Mouse (Mus musculus) hindbrain, embryonic 15.5 days (tissue): ENCODE data around the gene Bcl7b. TPM values are rescaled to one million over a fixed set of nuclear protein-coding genes. Genes with fewer than 3 reads are reported as not detected.
A peak's percentile ranks its signal among the peaks of the same experiment; 100 is the strongest.

Experiments
- ATAC-seq: fragments of 200-750 bp; cut with Nextera tagmentation; 2 replicates; pipeline ENCODE4 v1.8.0; 2017; ENCODE audit warnings: low read depth, moderate number of reproducible peaks, moderate TSS enrichment; ENCODE audit not compliant: low FRiP score
- H3K27ac ChIP-seq: fragments of 300-500 bp; sonication (generic); replicated peaks from 2 replicates; pipeline ENCODE4 v1.5.1; 2015; ENCODE audit warnings: mild to moderate bottlenecking, inconsistent platforms
- H3K27me3 ChIP-seq: fragments of 300-500 bp; sonication (generic); 2 replicates; pipeline ENCODE4 v1.6.1; 2015; ENCODE audit warnings: control low read depth, inconsistent platforms
- H3K36me3 ChIP-seq: fragments of 300-500 bp; sonication (generic); 2 replicates; pipeline ENCODE4 v1.6.1; 2015; ENCODE audit warnings: control low read depth, inconsistent platforms
- H3K4me1 ChIP-seq: fragments of 300-500 bp; sonication (generic); replicated peaks from 2 replicates; pipeline ENCODE4 v1.6.1; 2015; ENCODE audit warnings: control low read depth, inconsistent platforms
- H3K4me2 ChIP-seq: fragments of 300-500 bp; sonication (generic); 2 replicates; pipeline ENCODE4 v1.6.1; 2015; ENCODE audit warnings: moderate library complexity, mild to moderate bottlenecking, inconsistent platforms
- H3K4me3 ChIP-seq: fragments of 300-500 bp; sonication (generic); 2 replicates; pipeline ENCODE4 v1.5.1; 2015; ENCODE audit warnings: mild to moderate bottlenecking, inconsistent platforms
- H3K9ac ChIP-seq: fragments of 300-500 bp; sonication (generic); 2 replicates; pipeline ENCODE4 v1.6.1; 2015; ENCODE audit warnings: inconsistent platforms
- H3K9me3 ChIP-seq: fragments of 300-500 bp; sonication (generic); 2 replicates; pipeline ENCODE4 v1.6.1; 2016; ENCODE audit warnings: control low read depth, inconsistent platforms
- WGBS: fragments of 180-500 bp; shearing (Covaris S2); methylation state at CpG from one replicate; pipeline ENCODE4 v1.1.7; 2015; 5-methylcytosine and 5-hydroxymethylcytosine counted together
- polyA plus RNA-seq: library from polyadenylated mRNA; unstranded; fragments of >200 nt; fragmentation: Nextera tagmentation; extraction: Ambion mirVana; gene quantifications from 2 replicates; pipeline ENCODE4 v1.2.1, GENCODE M21; 2015

Bcl7b gene
- polyA plus RNA-seq, 1 experiment from 2014 or later: 38.4 TPM

DNA sequence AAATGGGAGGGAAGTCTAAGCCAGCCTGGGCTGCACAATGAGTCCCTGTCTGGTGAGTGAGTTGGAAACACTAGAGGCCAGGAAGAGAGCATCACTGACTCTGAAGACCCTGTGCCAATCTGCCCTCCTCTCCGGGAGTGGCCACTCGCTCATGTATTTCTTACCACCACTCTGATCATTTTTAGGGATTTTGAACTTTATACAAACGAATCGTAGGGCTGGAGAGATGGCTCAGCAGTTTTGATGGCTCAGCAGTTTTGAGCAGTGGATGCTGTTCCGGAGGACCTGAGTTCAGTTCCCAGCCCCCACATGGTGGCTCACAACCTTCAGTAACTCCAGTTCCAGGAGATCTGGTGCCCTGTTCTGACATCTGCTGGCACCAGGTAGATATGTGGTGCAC, 4.9 kb downstream of the Bcl7b start:
- H3K9ac ChIP-seq: no peak overlapping the region
- no peak overlapping the region for H3K4me3 ChIP-seq
- no peaks in the 10 kb centered on the region for H3K27me3 ChIP-seq
- no peak overlapping the region for H3K4me2 ChIP-seq
- H3K4me1 ChIP-seq: peaks cover 10% of the 10 kb centered on the region
- no peak overlapping the region for H3K27ac ChIP-seq
- H3K9me3 ChIP-seq: no peaks in the 10 kb centered on the region
- ATAC-seq: no peak
- 94% methylated on average over 5 of the region's 5 CpGs for WGBS
- H3K36me3 ChIP-seq: peaks cover 41% of the 10 kb centered on the region

DNA sequence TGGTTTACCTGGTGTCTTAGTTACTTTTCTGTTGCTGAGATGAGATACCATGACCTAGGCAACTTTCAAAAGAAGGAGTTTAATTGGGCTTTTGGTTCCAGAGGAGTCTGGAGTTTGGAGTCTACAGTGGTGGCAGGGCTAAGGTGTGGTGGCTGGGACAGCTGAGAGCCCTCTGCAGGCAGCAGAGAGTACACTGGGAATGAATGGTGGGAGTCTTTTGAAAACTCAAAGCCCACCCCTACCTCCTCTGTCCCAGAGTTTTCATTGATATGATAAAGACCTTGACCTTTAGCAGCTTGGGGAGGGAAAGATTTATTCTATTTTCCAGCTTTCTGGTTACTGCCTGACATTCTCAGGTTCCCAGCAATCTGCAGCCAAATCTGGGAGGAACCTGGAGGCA, 7.0 kb downstream of the Bcl7b start:
- no peak overlapping the region for H3K27ac ChIP-seq
- no peak overlapping the region for H3K4me3 ChIP-seq
- H3K4me1 ChIP-seq: no peaks in the 10 kb centered on the region; the same call in 1 of the 2 replicates
- ATAC-seq: no peak
- H3K36me3 ChIP-seq: peaks cover 59% of the 10 kb centered on the region
- H3K27me3 ChIP-seq: no peaks in the 10 kb centered on the region
- no peak overlapping the region for H3K4me2 ChIP-seq
- H3K9ac ChIP-seq: no peak overlapping the region
- H3K9me3 ChIP-seq: no peaks in the 10 kb centered on the region

DNA sequence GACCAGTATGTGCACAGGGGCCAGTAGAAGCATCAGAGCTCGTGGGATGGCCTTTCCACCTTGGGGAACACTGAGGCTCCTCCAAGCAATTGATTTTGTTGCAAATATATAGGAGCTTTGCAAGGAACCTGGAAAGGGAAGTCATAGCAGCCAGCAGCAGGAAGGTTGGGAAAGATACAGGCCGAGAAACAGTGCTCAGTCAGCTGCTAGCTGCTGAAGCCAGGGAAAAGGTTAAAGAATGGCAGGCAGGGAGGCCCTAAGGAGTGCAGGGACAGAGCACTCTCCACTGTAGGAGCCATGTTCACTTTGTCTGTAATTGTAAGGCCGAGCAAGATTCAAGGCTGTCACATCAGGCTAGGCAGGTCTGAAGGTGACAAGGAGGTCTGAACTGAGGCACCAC, 10.4 kb downstream of the Bcl7b start:
- Histone ChIP-seq H3K27ac (no peak overlapping the region), H3K4me3 (no peak overlapping the region), H3K4me2 (no peak overlapping the region), H3K9me3 (no peaks in the 10 kb centered on the region), H3K4me1 (no peaks in the 10 kb centered on the region), H3K36me3 (peaks cover 70% of the 10 kb centered on the region), H3K9ac (no peak overlapping the region), H3K27me3 (no peaks in the 10 kb centered on the region)
- ATAC-seq: no peak
- 78% methylated on average over 3 of the region's 3 CpGs for WGBS

DNA sequence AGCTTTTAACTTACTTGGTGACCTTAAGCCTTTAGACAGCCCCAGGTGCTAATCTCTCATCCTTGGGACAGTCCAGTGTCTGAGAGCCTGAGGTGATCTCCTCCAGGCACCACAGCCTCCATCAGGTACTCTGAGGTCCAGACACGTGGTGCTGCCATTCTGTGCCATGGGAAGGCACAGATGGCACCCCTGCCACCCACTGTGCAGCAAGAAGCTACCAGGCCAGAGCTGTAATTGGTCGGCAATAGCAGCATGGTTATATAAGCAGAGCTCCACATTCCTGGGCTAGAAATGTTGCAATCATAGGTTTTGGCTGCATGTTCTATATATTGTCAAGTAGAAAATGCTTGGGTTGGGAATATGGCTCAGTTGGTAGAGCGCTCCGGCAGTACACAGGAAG, 10.9 kb downstream of the Bcl7b start:
- Histone ChIP-seq H3K36me3 (peaks cover 67% of the 10 kb centered on the region), H3K27ac (no peak overlapping the region), H3K9ac (no peak overlapping the region), H3K4me3 (no peak overlapping the region), H3K27me3 (no peaks in the 10 kb centered on the region), H3K4me2 (no peak overlapping the region), H3K9me3 (no peaks in the 10 kb centered on the region), H3K4me1 (no peaks in the 10 kb centered on the region)
- 79% methylated on average over 4 of the region's 4 CpGs for WGBS
- no peak for ATAC-seq

DNA sequence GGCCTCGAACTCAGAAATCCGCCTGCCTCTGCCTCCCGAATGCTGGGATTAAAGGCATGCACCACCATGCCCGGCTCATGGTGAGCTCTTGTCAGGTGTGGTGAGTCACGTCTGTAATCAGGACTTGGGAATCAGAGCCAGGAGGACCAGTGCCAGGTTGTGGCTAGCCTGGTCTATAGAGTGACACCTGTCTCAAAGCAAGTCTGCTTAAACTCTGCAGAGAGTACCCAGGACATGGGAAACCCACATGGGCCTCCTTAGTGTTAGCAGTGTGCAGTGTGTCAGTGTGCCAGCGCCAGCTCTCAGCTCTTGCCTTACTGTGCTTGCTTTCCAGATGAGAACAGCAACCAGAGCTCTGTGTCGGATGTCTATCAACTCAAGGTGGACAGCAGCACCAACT, 11.5 kb downstream of the Bcl7b start:
- WGBS: 98% methylated on average over 7 of the region's 7 CpGs
- H3K4me1 ChIP-seq: no peaks in the 10 kb centered on the region
- H3K4me3 ChIP-seq: no peak overlapping the region
- H3K27ac ChIP-seq: no peak overlapping the region
- H3K27me3 ChIP-seq: no peaks in the 10 kb centered on the region
- H3K4me2 ChIP-seq: no peak overlapping the region
- H3K36me3 ChIP-seq: peaks cover 64% of the 10 kb centered on the region
- no peaks in the 10 kb centered on the region for H3K9me3 ChIP-seq
- no peak overlapping the region for H3K9ac ChIP-seq
- ATAC-seq: no peak

DNA sequence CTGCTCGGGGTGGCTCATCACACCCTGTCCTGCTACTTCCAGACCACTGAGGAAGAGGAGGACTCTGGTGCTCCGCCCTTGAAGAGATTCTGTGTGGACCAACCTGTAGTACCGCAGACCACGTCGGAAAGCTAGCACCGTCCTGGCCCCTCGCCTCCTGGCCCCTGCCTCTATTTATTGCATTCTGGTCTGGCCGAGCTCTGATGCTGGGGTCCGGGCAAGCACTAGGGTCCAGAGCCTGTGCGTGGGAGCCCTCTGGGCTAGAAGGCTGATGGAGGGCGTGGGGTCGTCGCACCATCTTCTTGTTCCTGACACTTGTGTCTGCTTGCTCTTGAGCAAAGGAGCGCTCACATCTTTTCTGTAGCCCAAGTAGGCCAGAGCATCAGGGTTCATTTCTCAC, 12.7 kb downstream of the Bcl7b start:
- H3K27ac ChIP-seq: no peak overlapping the region
- no peak overlapping the region for H3K4me2 ChIP-seq
- ATAC-seq: no peak
- no peaks in the 10 kb centered on the region for H3K9me3 ChIP-seq
- 97% methylated on average over 14 of the region's 14 CpGs for WGBS
- H3K9ac ChIP-seq: no peak overlapping the region
- H3K4me1 ChIP-seq: no peaks in the 10 kb centered on the region
- H3K27me3 ChIP-seq: no peaks in the 10 kb centered on the region
- H3K36me3 ChIP-seq: peaks cover 60% of the 10 kb centered on the region
- no peak overlapping the region for H3K4me3 ChIP-seq

DNA sequence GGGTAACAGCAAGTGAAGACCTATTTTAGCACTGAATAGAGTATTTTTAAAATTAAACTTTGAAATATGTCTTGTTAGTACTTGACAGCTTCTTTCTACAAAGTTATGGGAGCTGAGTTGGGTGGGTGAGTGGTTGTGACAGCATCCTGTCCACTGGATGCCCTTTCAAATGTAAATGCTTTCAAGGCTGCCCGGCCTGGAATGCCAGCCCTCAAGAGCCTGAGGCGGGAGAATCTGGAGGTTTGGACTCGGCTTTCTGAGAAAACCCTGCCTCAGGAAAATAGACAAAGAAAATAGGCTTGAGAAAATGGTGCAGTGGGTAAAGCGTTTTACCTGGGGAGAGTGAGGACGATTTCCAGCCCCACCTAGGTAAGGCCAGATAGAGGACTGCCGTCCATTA, 13.7 kb downstream of the Bcl7b start:
- 0 out of 2 replicates have a peak, but pooled peaks cover 4% of the 10 kb centered on the region for H3K4me1 ChIP-seq
- peaks cover 56% of the 10 kb centered on the region for H3K36me3 ChIP-seq
- no peak overlapping the region for H3K9ac ChIP-seq
- no peak overlapping the region for H3K4me2 ChIP-seq
- no peaks in the 10 kb centered on the region for H3K9me3 ChIP-seq
- no peak for ATAC-seq
- no peaks in the 10 kb centered on the region for H3K27me3 ChIP-seq
- H3K4me3 ChIP-seq: no peak overlapping the region
- H3K27ac ChIP-seq: no peak overlapping the region
- 70% methylated on average over 6 of the region's 6 CpGs for WGBS

DNA sequence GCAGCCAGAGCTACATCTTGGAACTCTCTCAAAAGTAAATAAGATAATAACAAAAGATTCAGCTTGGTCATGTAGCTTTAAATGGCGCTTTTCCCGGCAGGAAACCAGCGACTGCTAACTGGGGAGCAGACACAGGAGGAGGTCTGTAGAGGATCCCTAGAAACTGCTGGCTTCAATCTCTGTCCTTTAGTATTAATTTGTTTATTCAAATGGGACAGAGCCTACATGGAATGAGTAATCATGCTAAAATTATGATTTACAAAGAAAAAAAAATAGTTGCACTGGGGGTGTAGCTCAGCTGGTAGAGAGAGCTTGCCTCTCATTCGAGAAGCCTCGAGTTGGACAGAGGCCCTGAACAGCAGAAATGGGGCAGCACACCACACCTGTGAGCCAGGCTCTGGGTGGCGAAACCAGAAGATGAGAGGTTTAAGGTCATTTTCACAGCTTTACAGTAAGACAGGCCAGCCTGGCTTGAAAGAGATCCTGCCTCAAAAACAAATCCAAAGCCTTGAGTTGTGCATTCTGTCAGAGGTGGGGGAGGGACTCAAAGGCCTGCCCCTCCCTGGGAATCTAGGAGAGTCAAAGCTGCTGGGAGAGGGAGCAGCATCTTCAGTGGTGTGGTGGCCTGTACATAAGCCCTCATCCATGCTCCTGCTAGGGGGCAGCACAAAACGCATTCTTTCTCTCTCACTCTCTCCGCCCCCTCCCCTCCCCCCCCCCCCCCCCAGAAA, 15.2 kb downstream of the Bcl7b start:
- whole genome bisulfite sequencing: 56% methylated on average over 8 of the region's 8 CpGs
- peaks cover 7% of the 10 kb centered on the region for H3K4me1 ChIP-seq
- 0 out of 2 replicates have a peak overlapping the region, but pooled peaks have one; percentile 25 for H3K27ac ChIP-seq
- no peaks in the 10 kb centered on the region for H3K27me3 ChIP-seq
- peaks cover 43% of the 10 kb centered on the region for H3K36me3 ChIP-seq
- no peak overlapping the region for H3K4me2 ChIP-seq
- H3K9me3 ChIP-seq: no peaks in the 10 kb centered on the region
- no peak overlapping the region for H3K4me3 ChIP-seq
- no peak overlapping the region for H3K9ac ChIP-seq
- no peak for ATAC-seq

DNA sequence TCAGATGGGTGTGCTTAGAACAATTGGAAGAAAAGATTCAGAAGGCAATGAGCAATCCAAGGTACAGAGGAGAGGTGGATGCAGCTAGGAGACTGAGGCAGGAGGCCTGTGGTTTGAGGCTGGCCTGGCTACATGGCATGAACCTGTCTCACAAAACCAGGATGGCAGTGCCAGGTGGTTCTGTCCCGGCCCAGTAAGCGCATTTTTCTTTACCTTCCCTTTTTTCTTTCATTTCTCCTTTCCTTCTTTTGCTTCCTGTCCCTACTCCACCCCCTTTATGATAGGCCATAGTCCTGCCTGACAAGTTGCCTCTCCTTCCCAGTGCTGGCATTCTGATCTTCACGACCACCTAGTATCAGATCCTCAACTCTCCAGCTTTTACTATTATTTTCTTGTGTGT, 16.9 kb downstream of the Bcl7b start:
- 98% methylated on average over 3 of the region's 3 CpGs for WGBS
- Histone ChIP-seq H3K9ac (no peak overlapping the region), H3K9me3 (no peaks in the 10 kb centered on the region), H3K27me3 (no peaks in the 10 kb centered on the region), H3K4me3 (no peak overlapping the region), H3K36me3 (peaks cover 28% of the 10 kb centered on the region), H3K4me1 (peaks cover 24% of the 10 kb centered on the region), H3K27ac (no peak overlapping the region), H3K4me2 (no peak overlapping the region)
- ATAC-seq: no peak

DNA sequence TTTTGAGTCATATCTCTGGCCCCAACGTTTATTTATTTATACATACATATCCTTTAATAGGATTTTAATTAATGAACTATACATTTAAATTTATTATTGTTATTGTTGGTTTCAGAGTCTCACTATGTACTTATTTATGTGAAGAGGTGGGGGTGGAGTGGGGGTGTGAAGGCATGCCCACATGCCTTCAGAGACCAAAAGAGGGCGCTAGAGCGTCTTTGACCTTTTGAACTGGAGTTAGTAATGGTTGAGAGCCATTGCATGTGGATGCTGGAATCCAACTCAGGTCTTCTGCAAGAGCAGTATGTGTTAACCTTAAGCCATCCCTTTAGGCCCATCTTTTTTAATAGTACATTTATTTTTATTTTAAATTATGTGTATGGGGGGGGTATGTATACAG, 17.5 kb downstream of the Bcl7b start:
- no peak overlapping the region for H3K4me2 ChIP-seq
- H3K9me3 ChIP-seq: no peaks in the 10 kb centered on the region
- H3K27me3 ChIP-seq: no peaks in the 10 kb centered on the region
- WGBS: 42% methylated on average over 3 of the region's 3 CpGs
- no peak overlapping the region for H3K9ac ChIP-seq
- H3K4me3 ChIP-seq: no peak overlapping the region
- no peak overlapping the region for H3K27ac ChIP-seq
- peaks cover 30% of the 10 kb centered on the region for H3K4me1 ChIP-seq
- ATAC-seq: no peak
- H3K36me3 ChIP-seq: peaks cover 22% of the 10 kb centered on the region

DNA sequence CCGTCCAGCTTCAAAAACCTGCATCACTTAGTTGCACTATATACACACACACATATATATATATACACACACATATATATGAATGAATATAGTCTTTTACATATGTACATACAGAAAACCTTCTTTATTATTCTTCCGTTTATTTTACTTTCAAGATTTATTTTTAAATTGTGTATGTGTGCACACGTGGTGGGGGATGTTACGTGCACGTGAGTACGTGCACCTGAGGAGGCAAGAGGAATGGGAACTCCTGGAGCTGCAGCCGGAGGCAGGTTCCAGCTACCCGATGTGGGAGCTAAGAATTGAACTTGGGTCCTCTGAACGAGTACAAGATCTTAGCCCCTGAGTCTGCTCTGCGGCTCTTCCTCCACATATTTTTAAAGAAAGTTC, 18.1 kb downstream of the Bcl7b start:
- peaks cover 32% of the 10 kb centered on the region for H3K4me1 ChIP-seq
- no peak for ATAC-seq
- H3K27me3 ChIP-seq: no peaks in the 10 kb centered on the region
- peak overlapping the region; percentile 98 for H3K4me3 ChIP-seq
- H3K4me2 ChIP-seq: peak overlapping the region; percentile 90
- WGBS: 18% methylated on average over 10 of the region's 10 CpGs
- peak overlapping the region; percentile 96 for H3K27ac ChIP-seq
- H3K9me3 ChIP-seq: no peaks in the 10 kb centered on the region
- peak overlapping the region; percentile 97 for H3K9ac ChIP-seq
- H3K36me3 ChIP-seq: peaks cover 16% of the 10 kb centered on the region

DNA sequence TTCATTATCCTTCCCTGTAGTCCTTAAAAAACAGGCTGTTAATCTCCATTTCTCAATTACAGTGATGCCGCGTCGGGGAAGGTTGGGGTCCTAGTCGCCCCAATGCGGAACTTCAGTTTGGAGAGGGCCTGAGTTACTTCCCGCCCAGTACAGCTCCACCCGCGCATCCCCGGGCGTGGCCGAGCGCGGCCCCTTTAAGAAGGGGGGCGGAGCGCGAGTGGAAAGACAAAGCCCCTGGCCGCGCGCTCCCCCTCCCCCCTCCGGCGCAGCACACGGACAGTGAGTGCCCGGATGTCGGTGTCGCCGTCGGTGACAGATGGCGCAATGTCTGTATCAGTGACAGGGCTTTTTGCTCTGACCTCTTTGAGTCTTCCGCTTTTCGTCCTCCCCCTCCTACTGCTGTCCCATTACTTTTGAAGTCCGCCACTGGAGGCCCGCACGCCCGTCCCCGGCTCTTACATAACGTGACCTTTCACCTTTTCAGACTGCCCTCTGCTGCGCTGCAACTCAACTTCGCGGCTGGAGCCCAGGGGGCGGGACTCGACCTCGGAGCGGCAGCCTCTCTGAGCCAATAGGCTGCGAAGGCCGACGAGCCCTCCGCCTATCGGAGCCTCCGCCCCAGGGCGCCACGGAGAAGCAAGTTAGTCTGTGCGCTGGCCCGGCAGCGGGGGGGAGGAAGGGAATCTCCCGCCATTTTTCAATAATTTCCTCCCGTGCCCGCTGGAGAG, 18.7 kb downstream of the Bcl7b start, which contains the start of gene Baz1b:
TSS of gene Baz1b (plus strand) at position 644 of the 728 bp plus-strand sequence.
- H3K27ac ChIP-seq: peak within 1 kb of the TSS; percentile 96
- peaks cover 11% of the 10 kb centered on the region for H3K36me3 ChIP-seq
- H3K27me3 ChIP-seq: no peaks in the 10 kb centered on the region
- peak within 1 kb of the TSS; percentile 98 for H3K4me3 ChIP-seq
- ATAC-seq: peak; percentile 98
- under 1% methylated on average over 57 of the region's 57 CpGs for WGBS
- H3K4me2 ChIP-seq: peak within 1 kb of the TSS; percentile 90
- H3K9ac ChIP-seq: peak within 1 kb of the TSS; percentile 97
- no peaks in the 10 kb centered on the region for H3K9me3 ChIP-seq
- peaks cover 37% of the 10 kb centered on the region for H3K4me1 ChIP-seq
